Mouse (Mus musculus): Measurements from ENCODE around the gene Tmem221. TPM values are rescaled to one million over a fixed set of nuclear protein-coding genes. Genes with fewer than 3 reads are reported as not detected.

The Tmem221 gene
- polyA plus RNA-seq (2014; fragmentation: Nextera tagmentation; extraction: Ambion mirVana) = not detected in 2 replicates

DNA sequence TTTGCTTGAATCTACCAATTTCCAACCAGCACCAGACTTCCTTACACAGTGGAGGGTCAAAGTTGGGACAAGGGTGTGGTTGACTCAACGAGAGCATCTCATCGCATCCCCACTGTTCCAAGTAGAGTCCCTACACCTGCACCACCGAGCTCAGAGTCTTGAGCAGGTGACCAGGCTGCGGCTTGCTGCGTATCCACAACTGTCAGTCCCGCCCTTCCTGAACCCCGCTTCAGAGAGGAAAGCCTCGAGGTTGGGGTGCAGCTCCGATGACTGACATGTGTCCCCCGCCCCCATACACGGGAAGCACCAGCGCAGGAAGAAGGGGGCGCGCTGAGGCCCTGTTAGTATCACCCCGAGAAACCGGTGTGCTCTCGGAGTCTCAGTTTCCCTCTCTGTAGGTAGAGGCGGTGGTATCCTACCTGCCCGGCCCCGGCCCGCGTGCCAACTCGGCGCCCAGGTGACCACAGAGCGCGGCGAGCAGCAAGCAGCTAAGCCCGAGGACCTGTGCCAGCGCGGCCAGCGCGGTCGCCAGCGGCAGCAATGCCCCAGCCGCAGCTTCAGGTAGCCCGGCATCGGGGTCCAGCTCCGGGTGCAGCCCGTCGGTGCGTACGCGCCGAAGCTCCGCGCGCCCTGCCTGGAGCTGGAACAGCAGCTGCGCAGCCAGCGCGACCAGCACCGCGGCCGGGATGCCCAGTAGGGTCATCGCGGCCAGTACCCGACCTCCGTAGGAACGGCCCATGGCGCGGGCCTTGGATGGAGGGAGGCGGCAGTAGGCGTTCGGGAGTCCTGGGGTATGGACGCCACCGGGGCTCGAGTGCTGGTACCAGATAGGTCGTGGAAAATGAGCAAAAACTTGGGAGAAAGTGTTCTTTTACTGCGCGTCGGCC lies at the start of gene Tmem221:
Tmem221 (minus strand) TSS at position 801 of the 887 bp plus-strand sequence.
- Histone ChIP-seq H3K27ac (ENCODE audit: low read depth, low read length) (no peak within 1 kb of the TSS), H3K9ac (replicated peaks; ENCODE audit: low read depth, low read length) (no peak within 1 kb of the TSS)
- WGBS = 5% methylated on average over 64 of the region's 70 CpGs

GRCm38 (mm10) chr8:71604021-71604420 lies 45.4 kb upstream of the Tmem221 start:
- Histone ChIP-seq H3K4me3 (ENCODE audit: low read depth, low read length) (no peak overlapping the region), H3K36me3 (ENCODE audit: control insufficient read depth, insufficient read depth, low read length) (no peaks in the 10 kb centered on the region), H3K9ac (replicated peaks; ENCODE audit: low read depth, low read length) (no peak overlapping the region), H3K4me1 (ENCODE audit: control insufficient read depth, insufficient read depth, low read length) (peaks cover 7% of the 10 kb centered on the region; the same call in 1 of the 2 replicates), H3K27ac (ENCODE audit: low read depth, low read length) (no peak overlapping the region), H3K27me3 (ENCODE audit: control insufficient read depth, insufficient read depth, low read length) (peaks cover 18% of the 10 kb centered on the region; the same call in 1 of the 2 replicates), H3K4me2 (ENCODE audit: low read depth, low read length) (no peak overlapping the region), H3K9me3 (ENCODE audit: control insufficient read depth, low read length) (no peaks in the 10 kb centered on the region)
- no peak for ATAC-seq (ENCODE audit: low read depth)
- 48% methylated on average over 7 of the region's 7 CpGs for WGBS

More for the DNA sequence above, at the start of gene Tmem221:
- Histone ChIP-seq H3K36me3 (ENCODE audit: control insufficient read depth, insufficient read depth, low read length) (no peaks in the 10 kb centered on the region), H3K4me2 (ENCODE audit: low read depth, low read length) (peak within 1 kb of the TSS; percentile 35; the same call in 1 of the 2 replicates), H3K4me1 (ENCODE audit: control insufficient read depth, insufficient read depth, low read length) (peaks cover 5% of the 10 kb centered on the region; the same call in 1 of the 2 replicates), H3K27me3 (ENCODE audit: control insufficient read depth, insufficient read depth, low read length) (peaks cover 60% of the 10 kb centered on the region), H3K4me3 (ENCODE audit: low read depth, low read length) (peak within 1 kb of the TSS; percentile 15; the same call in 1 of the 2 replicates), H3K9me3 (ENCODE audit: control insufficient read depth, low read length) (no peaks in the 10 kb centered on the region)
- no peak for ATAC-seq (ENCODE audit: low read depth)

- Histone ChIP-seq H3K4me3 (ENCODE audit: low read depth, low read length) (peak overlapping the region; percentile 29), H3K4me1 (ENCODE audit: control insufficient read depth, insufficient read depth, low read length) (peaks cover 7% of the 10 kb centered on the region; the same call in 1 of the 2 replicates), H3K9me3 (ENCODE audit: control insufficient read depth, low read length) (no peaks in the 10 kb centered on the region), H3K36me3 (ENCODE audit: control insufficient read depth, insufficient read depth, low read length) (no peaks in the 10 kb centered on the region), H3K27ac (ENCODE audit: low read depth, low read length) (peak overlapping the region; percentile 28; the same call in 1 of the 2 replicates), H3K4me2 (ENCODE audit: low read depth, low read length) (peak overlapping the region; percentile 45), H3K9ac (replicated peaks; ENCODE audit: low read depth, low read length) (peak overlapping the region; percentile 42), H3K27me3 (ENCODE audit: control insufficient read depth, insufficient read depth, low read length) (peaks cover 18% of the 10 kb centered on the region; the same call in 1 of the 2 replicates)
- ATAC-seq (ENCODE audit: low read depth) = peak; percentile 63
- 2% methylated on average over 32 of the region's 32 CpGs for WGBS
Measured at GRCm38 (mm10) chr8:71602666-71603334, 44.1 kb upstream of the Tmem221 start.

- Histone ChIP-seq H3K4me2 (ENCODE audit: low read depth, low read length) (peak overlapping the region; percentile 45), H3K27me3 (ENCODE audit: control insufficient read depth, insufficient read depth, low read length) (peaks cover 18% of the 10 kb centered on the region; the same call in 1 of the 2 replicates), H3K4me3 (ENCODE audit: low read depth, low read length) (peak overlapping the region; percentile 29), H3K27ac (ENCODE audit: low read depth, low read length) (peak overlapping the region; percentile 28; the same call in 1 of the 2 replicates), H3K9me3 (ENCODE audit: control insufficient read depth, low read length) (no peaks in the 10 kb centered on the region), H3K9ac (replicated peaks; ENCODE audit: low read depth, low read length) (peak overlapping the region; percentile 42), H3K36me3 (ENCODE audit: control insufficient read depth, insufficient read depth, low read length) (no peaks in the 10 kb centered on the region), H3K4me1 (ENCODE audit: control insufficient read depth, insufficient read depth, low read length) (peaks cover 7% of the 10 kb centered on the region; the same call in 1 of the 2 replicates)
- 2% methylated on average over 64 of the region's 65 CpGs for WGBS
- peak; percentile 41 for ATAC-seq (ENCODE audit: low read depth)
Measured at GRCm38 (mm10) chr8:71601939-71602665, 43.4 kb upstream of the Tmem221 start.

GRCm38 (mm10) chr8:71598841-71599240 lies 40.2 kb upstream of the Tmem221 start:
- Histone ChIP-seq H3K27ac (ENCODE audit: low read depth, low read length) (no peak overlapping the region), H3K27me3 (ENCODE audit: control insufficient read depth, insufficient read depth, low read length) (peaks cover 16% of the 10 kb centered on the region; the same call in 1 of the 2 replicates), H3K4me1 (ENCODE audit: control insufficient read depth, insufficient read depth, low read length) (peaks cover 11% of the 10 kb centered on the region; the same call in 1 of the 2 replicates), H3K4me3 (ENCODE audit: low read depth, low read length) (no peak overlapping the region), H3K36me3 (ENCODE audit: control insufficient read depth, insufficient read depth, low read length) (no peaks in the 10 kb centered on the region), H3K4me2 (ENCODE audit: low read depth, low read length) (no peak overlapping the region), H3K9me3 (ENCODE audit: control insufficient read depth, low read length) (no peaks in the 10 kb centered on the region), H3K9ac (replicated peaks; ENCODE audit: low read depth, low read length) (no peak overlapping the region)
- WGBS = 95% methylated on average over 5 of the region's 5 CpGs
- ATAC-seq (ENCODE audit: low read depth) = no peak

GRCm38 (mm10) chr8:71598375-71598774 lies 39.7 kb upstream of the Tmem221 start:
- H3K9me3 ChIP-seq (ENCODE audit: control insufficient read depth, low read length) = no peaks in the 10 kb centered on the region
- no peaks in the 10 kb centered on the region for H3K36me3 ChIP-seq (ENCODE audit: control insufficient read depth, insufficient read depth, low read length)
- H3K4me3 ChIP-seq (ENCODE audit: low read depth, low read length) = no peak overlapping the region
- H3K27me3 ChIP-seq (ENCODE audit: control insufficient read depth, insufficient read depth, low read length) = 0 out of 2 replicates have a peak, but pooled peaks cover 11% of the 10 kb centered on the region
- no peak overlapping the region for H3K27ac ChIP-seq (ENCODE audit: low read depth, low read length)
- H3K4me1 ChIP-seq (ENCODE audit: control insufficient read depth, insufficient read depth, low read length) = peaks cover 11% of the 10 kb centered on the region; the same call in 1 of the 2 replicates
- H3K9ac ChIP-seq (replicated peaks; ENCODE audit: low read depth, low read length) = no peak overlapping the region
- ATAC-seq (ENCODE audit: low read depth) = no peak
- no peak overlapping the region for H3K4me2 ChIP-seq (ENCODE audit: low read depth, low read length)

DNA sequence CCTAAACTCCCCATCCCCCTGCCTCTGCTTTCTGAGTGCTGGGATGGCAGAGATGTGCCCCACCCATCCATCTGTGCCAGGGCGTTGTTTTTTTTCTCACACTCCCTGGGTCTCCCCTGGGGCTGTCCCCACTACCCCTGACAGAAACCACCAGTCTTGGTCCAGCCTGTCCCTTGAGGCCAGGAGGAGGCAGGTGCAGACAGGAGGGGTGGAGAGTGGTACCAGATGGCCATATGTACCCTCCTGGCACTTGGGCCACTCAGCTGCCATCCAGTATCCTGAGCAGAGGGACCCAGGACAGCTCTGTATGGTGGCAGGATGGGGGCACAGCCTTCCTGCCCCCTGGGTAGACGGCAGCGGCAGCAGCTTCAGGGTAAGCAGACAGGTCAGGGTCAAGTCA lies 38.8 kb upstream of the Tmem221 start, which contains the start of gene Fam129c:
Fam129c (plus strand) TSS at position 198 of the 400 bp plus-strand sequence.
- Histone ChIP-seq H3K27ac (ENCODE audit: low read depth, low read length) (no peak within 1 kb of the TSS), H3K27me3 (ENCODE audit: control insufficient read depth, insufficient read depth, low read length) (0 out of 2 replicates have a peak, but pooled peaks cover 9% of the 10 kb centered on the region), H3K4me2 (ENCODE audit: low read depth, low read length) (no peak within 1 kb of the TSS), H3K36me3 (ENCODE audit: control insufficient read depth, insufficient read depth, low read length) (no peaks in the 10 kb centered on the region), H3K9ac (replicated peaks; ENCODE audit: low read depth, low read length) (no peak within 1 kb of the TSS), H3K9me3 (ENCODE audit: control insufficient read depth, low read length) (no peaks in the 10 kb centered on the region), H3K4me3 (ENCODE audit: low read depth, low read length) (no peak within 1 kb of the TSS), H3K4me1 (ENCODE audit: control insufficient read depth, insufficient read depth, low read length) (peaks cover 15% of the 10 kb centered on the region)
- no peak for ATAC-seq (ENCODE audit: low read depth)
- 71% methylated on average over 3 of the region's 3 CpGs for WGBS

DNA sequence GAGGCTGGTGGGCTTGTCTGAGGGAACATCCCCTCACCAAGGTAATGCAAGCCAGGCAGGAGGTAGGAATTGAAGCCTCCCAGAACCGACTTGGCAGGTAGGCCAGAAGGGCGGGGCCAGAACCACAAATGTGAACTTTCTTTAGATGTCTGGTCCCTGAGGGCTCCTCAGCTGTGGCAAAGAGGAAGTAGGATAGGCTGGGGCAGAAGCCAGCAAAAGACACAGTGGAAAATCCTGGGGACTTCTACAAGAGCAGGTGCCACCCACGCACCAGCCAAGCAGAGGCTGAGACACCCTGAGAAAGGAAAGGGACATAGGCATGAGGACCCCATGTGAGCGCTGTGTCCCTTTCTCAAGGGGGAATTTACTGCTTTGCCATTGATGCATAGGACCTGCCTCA lies 38.1 kb upstream of the Tmem221 start:
- peaks cover 11% of the 10 kb centered on the region for H3K4me1 ChIP-seq (ENCODE audit: control insufficient read depth, insufficient read depth, low read length)
- H3K9me3 ChIP-seq (ENCODE audit: control insufficient read depth, low read length) = no peaks in the 10 kb centered on the region
- 0 out of 2 replicates have a peak, but pooled peaks cover 7% of the 10 kb centered on the region for H3K27me3 ChIP-seq (ENCODE audit: control insufficient read depth, insufficient read depth, low read length)
- no peak overlapping the region for H3K4me2 ChIP-seq (ENCODE audit: low read depth, low read length)
- H3K27ac ChIP-seq (ENCODE audit: low read depth, low read length) = no peak overlapping the region
- H3K4me3 ChIP-seq (ENCODE audit: low read depth, low read length) = no peak overlapping the region
- no peak for ATAC-seq (ENCODE audit: low read depth)
- no peaks in the 10 kb centered on the region for H3K36me3 ChIP-seq (ENCODE audit: control insufficient read depth, insufficient read depth, low read length)
- H3K9ac ChIP-seq (replicated peaks; ENCODE audit: low read depth, low read length) = no peak overlapping the region
- 89% methylated on average over 4 of the region's 4 CpGs for WGBS

All from neural tube, embryonic 14.5 days (tissue).